ENCODE assay signal across 8 mouse cellular contexts in the genomic region with DNA sequence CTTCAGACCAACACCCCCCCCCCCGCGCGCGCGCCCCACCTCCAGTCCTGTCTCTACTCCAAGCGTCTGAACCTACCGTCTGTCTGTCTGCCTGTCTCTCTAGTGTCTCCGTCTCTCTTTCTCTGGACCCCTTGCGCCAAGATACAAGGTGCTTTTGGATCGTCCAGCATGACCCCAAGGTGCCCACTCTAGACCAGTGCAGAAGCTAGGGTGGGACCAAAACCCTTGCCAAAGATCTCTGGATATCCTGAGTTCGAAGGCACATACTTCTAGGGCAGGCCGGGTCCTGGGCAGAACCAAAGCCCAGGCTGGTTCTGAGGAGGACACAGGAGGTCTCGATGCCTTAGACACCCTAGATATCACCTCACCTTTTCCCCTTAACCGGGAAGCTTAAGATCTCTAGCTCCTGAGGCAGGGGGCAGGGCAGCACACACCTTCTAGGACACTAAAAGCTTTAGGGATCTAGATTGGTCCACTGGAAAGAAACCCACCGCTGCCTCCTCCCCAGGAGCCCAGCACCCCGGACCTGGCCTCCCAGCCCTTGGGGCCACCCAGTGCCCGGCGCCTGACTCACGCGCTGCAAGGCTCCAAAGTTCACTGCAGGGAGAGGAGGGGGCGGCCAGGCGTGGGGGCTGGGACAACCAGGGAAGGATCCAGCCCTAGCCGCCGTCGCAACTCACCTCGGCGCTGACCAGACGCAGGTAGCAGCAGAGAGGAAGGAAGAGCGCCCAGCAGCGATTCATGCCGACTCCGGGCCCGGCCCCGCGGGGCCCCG. TPM values are rescaled to one million over a fixed set of nuclear protein-coding genes. Genes with fewer than 3 reads are reported as not detected.
A peak's percentile ranks its signal among the peaks of the same experiment; 100 is the strongest.
DNase-seq lines count a peak whose midpoint lies in the region; ATAC-seq and TF ChIP-seq lines count a peak whose summit lies in the region.

No protein-coding gene starts in this region.

- no peaks in the 10 kb centered on the region for H3K36me3 ChIP-seq in spleen, adult 2 months (ENCODE audit: control insufficient read depth, insufficient read depth, low read length)
- H3K36me3 ChIP-seq in intestine, postnatal 0 days (ENCODE audit: control insufficient read depth, insufficient read depth): no peaks in the 10 kb centered on the region
- H3K36me3 ChIP-seq in midbrain, embryonic 10.5 days: no peaks in the 10 kb centered on the region

- TF ChIP-seq POLR2A in spleen, adult 2 months (IDR thresholded peaks at IDR 0.05; ENCODE audit: low read depth, low read length): no peak

- H3K27ac ChIP-seq in spleen, adult 2 months (ENCODE audit: insufficient read depth, low read length): peak overlapping the region; percentile 6; the same call in 1 of the 2 replicates
- peak overlapping the region; percentile 97 for H3K27ac ChIP-seq in intestine, postnatal 0 days (ENCODE audit: low read depth, low read length)
- H3K27ac ChIP-seq in midbrain, embryonic 10.5 days (replicated peaks): peak overlapping the region; percentile 86

- peak; percentile 71 for ATAC-seq in intestine, postnatal 0 days

- H3K4me1 ChIP-seq in spleen, adult 2 months (ENCODE audit: control insufficient read depth, insufficient read depth, insufficient read length): peaks cover 10% of the 10 kb centered on the region; the same call in 1 of the 2 replicates
- H3K4me1 ChIP-seq in intestine, postnatal 0 days (replicated peaks; ENCODE audit: control insufficient read depth, insufficient read depth, low read length): 0 out of 2 replicates have a peak, but pooled peaks cover 2% of the 10 kb centered on the region
- peaks cover 36% of the 10 kb centered on the region for H3K4me1 ChIP-seq in midbrain, embryonic 10.5 days

- H3K9me3 ChIP-seq in intestine, postnatal 0 days (ENCODE audit: control insufficient read depth): no peaks in the 10 kb centered on the region
- H3K9me3 ChIP-seq in midbrain, embryonic 10.5 days (replicated peaks): no peaks in the 10 kb centered on the region

- H3K27me3 ChIP-seq in spleen, adult 2 months (ENCODE audit: control insufficient read depth, insufficient read depth, low read length): peaks cover 19% of the 10 kb centered on the region
- H3K27me3 ChIP-seq in intestine, postnatal 0 days (replicated peaks; ENCODE audit: control insufficient read depth, insufficient read depth, low read length): no peaks in the 10 kb centered on the region
- H3K27me3 ChIP-seq in midbrain, embryonic 10.5 days (ENCODE audit: low read depth, poor library complexity, severe bottlenecking): peaks cover 81% of the 10 kb centered on the region

- 2% methylated on average over 35 of the region's 36 CpGs for WGBS in spleen, adult 2 months
- WGBS in intestine, postnatal 0 days: under 1% methylated on average over 36 of the region's 36 CpGs
- 2% methylated on average over 36 of the region's 36 CpGs for WGBS in midbrain, embryonic 10.5 days

- H3K4me3 ChIP-seq in spleen, adult 2 months (ENCODE audit: extremely low read depth, insufficient read depth, insufficient read length): peak overlapping the region; percentile 60
- peak overlapping the region; percentile 87 for H3K4me3 ChIP-seq in intestine, postnatal 0 days (ENCODE audit: low read depth, low read length)
- H3K4me3 ChIP-seq in midbrain, embryonic 10.5 days: peak overlapping the region; percentile 79

- peak overlapping the region; percentile 93 for H3K9ac ChIP-seq in intestine, postnatal 0 days (ENCODE audit: low read depth, low read length)

- peak overlapping the region; percentile 95 for H3K4me2 ChIP-seq in intestine, postnatal 0 days (replicated peaks; ENCODE audit: low read depth)

- DNase-seq in cerebellum, adult 18-20 months: peak; percentile 15 to 26
- no peak for DNase-seq in cerebellum, postnatal 4 days (ENCODE audit: low spot score in 2 of 2)
- no peak for DNase-seq in spleen, adult 2 months (ENCODE audit: low read depth in 1 of 2, low spot score in 2 of 2)
- DNase-seq in spleen, postnatal 36 days (ENCODE audit: low spot score in 2 of 2): no peak
- DNase-seq in midbrain, embryonic 10.5 days (ENCODE audit: low spot score): peak; percentile 25
- DNase-seq in layer of hippocampus, postnatal 14 days (ENCODE audit: low spot score in 2 of 2): no peak
- DNase-seq in testis, postnatal 10 days (ENCODE audit: low spot score): no peak

- TF ChIP-seq CTCF in spleen, adult 2 months (IDR thresholded peaks at IDR 0.05; ENCODE audit: extremely low read depth, insufficient read depth, insufficient read length, insufficient replicate concordance): no peak
- no peak; the same call in 1 of the 2 replicates for TF ChIP-seq CTCF in intestine, postnatal 0 days (IDR thresholded peaks at IDR 0.05; ENCODE audit: low read depth)

RNA-seq across cellular contexts. Expression of gene Pdgfb, which starts 1.3 kb away (rescaled TPM):
- 14.5 and 17.5 TPM in 2 replicates for polyA plus RNA-seq in spleen, adult 2 months (2012; rRNA removed)
- 6.9 and 7.1 TPM in 2 replicates for polyA plus RNA-seq in intestine, postnatal 0 days (2015; fragmentation: Nextera tagmentation; extraction: Ambion mirVana)
- 1.4 and 1.7 TPM in 2 replicates for polyA plus RNA-seq in midbrain, embryonic 10.5 days (2016; fragmentation: Nextera tagmentation; extraction: Ambion mirVana)
- total RNA-seq in layer of hippocampus, postnatal 14 days (2021): 10 to 100 TPM; 45.4 to 48.1 TPM

RNA-seq across cellular contexts. Expression of gene Cbx7, which starts 42.5 kb away (rescaled TPM):
- polyA plus RNA-seq in spleen, adult 2 months (2012; rRNA removed): 82.9 and 95.8 TPM in 2 replicates
- polyA plus RNA-seq in intestine, postnatal 0 days (2015; fragmentation: Nextera tagmentation; extraction: Ambion mirVana): 2.5 and 3.8 TPM in 2 replicates
- polyA plus RNA-seq in midbrain, embryonic 10.5 days (2016; fragmentation: Nextera tagmentation; extraction: Ambion mirVana): 2.9 and 3.5 TPM in 2 replicates
- 10 to 100 TPM; 12.8 to 15.1 TPM for total RNA-seq in layer of hippocampus, postnatal 14 days (2021)

Comparison
In these comparisons a context has a peak if more than half of its experiments do, and no peak if none do; other contexts are left out.
1. DNase-seq: peak in cerebellum, adult 18-20 months (2 of 2) and midbrain, embryonic 10.5 days (single experiment); none in cerebellum, postnatal 4 days (0 of 2), spleen, adult 2 months (0 of 2), spleen, postnatal 36 days (0 of 2), layer of hippocampus, postnatal 14 days (0 of 2) and testis, postnatal 10 days (single experiment).
2. H3K27ac ChIP-seq: peak in every context shown above with its lines; median percentile 97 in intestine, postnatal 0 days; 86 in midbrain, embryonic 10.5 days; 6 in spleen, adult 2 months.
3. RNA of gene Cbx7, which starts 42.5 kb away (polyA plus RNA-seq): 82.9 to 95.8 TPM in spleen, adult 2 months; 2.9 to 3.5 TPM in midbrain, embryonic 10.5 days and 2.5 to 3.8 TPM in intestine, postnatal 0 days; every median in the first group is over 10 times any median in the second.
4. Peak in every context shown above with its lines, with median percentiles within 50 percentile points of each other: H3K4me3 ChIP-seq.